Mouse (Mus musculus) heart, embryonic 13.5 days (tissue): Measurements from ENCODE around the gene Retnlb. TPM values are rescaled to one million over a fixed set of nuclear protein-coding genes. Genes with fewer than 3 reads are reported as not detected.

Source experiments
- ATAC-seq: fragments of 200-750 bp; cut with Nextera tagmentation; 2 replicates; pipeline ENCODE4 v1.8.0; 2017; ENCODE audit warnings: moderate TSS enrichment; ENCODE audit not compliant: insufficient number of reproducible peaks, low FRiP score, low TSS enrichment; ENCODE audit errors: extremely low read depth
- H3K27ac ChIP-seq: fragments of 300-500 bp; sonication (generic); replicated peaks from 2 replicates; pipeline ENCODE4 v1.5.1; 2015; ENCODE audit warnings: moderate library complexity, mild to moderate bottlenecking, inconsistent platforms
- H3K27me3 ChIP-seq: fragments of 300-500 bp; sonication (generic); replicated peaks from 2 replicates; pipeline ENCODE4 v1.6.1; 2015; ENCODE audit warnings: mild to moderate bottlenecking, inconsistent platforms
- H3K36me3 ChIP-seq: fragments of 300-500 bp; sonication (generic); 2 replicates; pipeline ENCODE4 v1.6.1; 2015; ENCODE audit warnings: mild to moderate bottlenecking, inconsistent platforms
- H3K4me1 ChIP-seq: fragments of 300-500 bp; sonication (generic); 2 replicates; pipeline ENCODE4 v1.6.1; 2015; ENCODE audit warnings: inconsistent platforms
- H3K4me2 ChIP-seq: fragments of 300-500 bp; sonication (generic); 2 replicates; pipeline ENCODE4 v1.6.1; 2015; ENCODE audit warnings: inconsistent platforms, mild to moderate bottlenecking, moderate library complexity
- H3K4me3 ChIP-seq: fragments of 300-500 bp; sonication (generic); 2 replicates; pipeline ENCODE4 v1.5.1; 2015; ENCODE audit warnings: moderate library complexity, mild to moderate bottlenecking, inconsistent platforms
- H3K9ac ChIP-seq: fragments of 300-500 bp; sonication (generic); 2 replicates; pipeline ENCODE4 v1.6.1; 2015; ENCODE audit warnings: inconsistent platforms, mild to moderate bottlenecking, moderate library complexity
- H3K9me3 ChIP-seq: fragments of 300-500 bp; sonication (generic); 2 replicates; pipeline ENCODE4 v1.6.1; 2016; ENCODE audit warnings: inconsistent platforms
- WGBS: fragments of 180-500 bp; shearing (Covaris S2); methylation state at CpG from one replicate; pipeline ENCODE4 v1.1.7; 2015; ENCODE audit warnings: mixed read lengths; 5-methylcytosine and 5-hydroxymethylcytosine counted together
- polyA plus RNA-seq: library from polyadenylated mRNA; unstranded; fragments of >200 nt; fragmentation: Nextera tagmentation; extraction: Ambion mirVana; gene quantifications from 2 replicates; pipeline ENCODE4 v1.2.1, GENCODE M21; 2015

Retnlb gene
- polyA plus RNA-seq = not detected in 2 replicates

DNA sequence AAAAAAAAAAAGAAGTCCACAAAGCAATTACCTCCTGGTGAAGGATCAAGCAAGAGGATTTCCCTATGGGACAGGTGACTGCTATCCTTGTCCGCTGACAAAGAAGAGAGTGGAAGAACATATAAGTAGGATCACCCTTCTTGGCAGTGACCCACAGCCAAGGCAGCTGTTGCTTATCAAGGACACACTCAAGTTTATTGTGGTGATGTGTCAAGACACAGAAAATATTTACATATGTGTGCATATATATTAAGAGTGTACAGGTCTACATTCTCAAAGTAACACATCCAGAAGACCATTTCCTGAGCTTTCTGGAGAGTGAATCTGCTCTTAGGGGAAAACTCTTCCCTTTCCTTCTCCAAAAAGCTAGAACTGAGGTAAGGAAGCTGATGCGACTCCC, at the start of gene Retnlb:
Retnlb (plus strand) TSS at position 162 of the 400 bp plus-strand sequence.
- Histone ChIP-seq H3K4me3 (no peak within 1 kb of the TSS), H3K9me3 (no peaks in the 10 kb centered on the region), H3K4me1 (no peaks in the 10 kb centered on the region), H3K27me3 (no peaks in the 10 kb centered on the region), H3K4me2 (no peak within 1 kb of the TSS), H3K9ac (no peak within 1 kb of the TSS), H3K36me3 (no peaks in the 10 kb centered on the region), H3K27ac (no peak within 1 kb of the TSS)
- ATAC-seq = no peak
- WGBS = 87% methylated on average over 2 of the region's 2 CpGs

DNA sequence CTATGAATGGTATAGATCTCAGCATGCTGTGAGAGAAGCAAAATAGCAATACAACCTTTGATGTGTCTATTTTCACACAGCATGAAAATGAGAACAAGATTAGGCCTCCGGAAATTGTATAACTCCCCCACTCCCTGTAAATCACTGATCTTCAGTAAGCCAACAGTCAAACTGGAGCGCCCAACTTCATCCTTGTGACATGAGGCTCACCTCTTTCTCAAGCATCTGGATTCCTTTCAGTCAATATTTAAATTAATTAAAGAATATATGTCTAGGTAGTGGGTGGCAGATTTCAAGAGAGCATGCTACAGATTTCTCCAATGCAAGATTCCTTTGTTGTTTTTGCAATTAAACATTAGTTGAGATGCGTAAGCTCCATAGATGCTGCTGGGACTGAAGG, 47.5 kb upstream of the Retnlb start:
- no peak for ATAC-seq
- H3K27me3 ChIP-seq = no peaks in the 10 kb centered on the region
- no peaks in the 10 kb centered on the region for H3K9me3 ChIP-seq
- no peak overlapping the region for H3K4me3 ChIP-seq
- H3K27ac ChIP-seq = no peak overlapping the region
- H3K9ac ChIP-seq = no peak overlapping the region
- no peaks in the 10 kb centered on the region for H3K36me3 ChIP-seq
- H3K4me1 ChIP-seq = no peaks in the 10 kb centered on the region
- H3K4me2 ChIP-seq = no peak overlapping the region
- WGBS = 83% methylated on average over 3 of the region's 3 CpGs

DNA sequence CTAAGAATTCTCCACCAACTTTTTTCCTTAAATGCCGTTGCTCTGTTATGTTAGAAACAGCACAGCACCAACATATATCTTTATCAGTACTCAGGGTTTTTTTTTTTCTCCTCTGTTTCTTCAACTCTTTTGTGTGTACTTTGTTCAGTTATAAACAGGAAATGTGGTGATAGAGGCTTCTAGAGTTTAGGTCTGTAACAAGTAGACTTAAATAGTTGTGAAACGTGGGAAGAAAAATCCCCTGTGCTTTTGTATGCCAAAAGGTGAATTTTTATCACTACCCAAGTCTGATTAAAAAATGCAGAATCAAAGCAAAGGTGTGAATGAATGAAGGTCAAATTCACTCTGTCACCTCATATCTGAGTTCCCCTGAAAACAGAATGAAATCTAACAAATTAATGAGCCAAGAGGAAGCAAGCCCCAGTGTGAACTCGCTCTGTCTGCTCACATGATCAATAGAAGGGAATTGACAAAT, 44.6 kb upstream of the Retnlb start, which contains the start of gene Trat1:
Trat1 (minus strand) TSS at position 51 of the 475 bp plus-strand sequence.
- no peak within 1 kb of the TSS for H3K27ac ChIP-seq

DNA sequence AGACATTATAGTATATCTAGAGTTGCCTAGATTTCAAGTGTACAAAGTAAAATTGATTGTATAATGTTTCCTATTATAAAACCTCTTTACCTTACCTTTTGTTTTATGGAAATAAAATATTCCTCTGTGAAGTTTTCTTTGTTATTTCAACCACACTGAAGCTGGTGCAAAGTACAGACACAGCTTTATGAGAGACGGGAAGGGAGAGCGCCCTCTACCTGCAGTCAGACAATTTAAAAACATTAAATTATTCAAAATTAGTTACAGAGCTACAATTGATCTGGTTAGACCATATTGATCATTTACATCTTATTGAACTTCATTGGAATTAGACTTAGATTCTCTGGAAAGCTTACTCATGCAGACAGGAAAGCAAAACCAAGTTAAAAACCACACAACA, 39.4 kb upstream of the Retnlb start:
- ATAC-seq = no peak
- no peaks in the 10 kb centered on the region for H3K36me3 ChIP-seq

More for the DNA sequence above, 44.6 kb upstream of the Retnlb start, which contains the start of gene Trat1:
- H3K9me3 ChIP-seq = no peaks in the 10 kb centered on the region
- H3K36me3 ChIP-seq = no peaks in the 10 kb centered on the region
- no peaks in the 10 kb centered on the region for H3K4me1 ChIP-seq
- no peak within 1 kb of the TSS for H3K4me2 ChIP-seq
- H3K4me3 ChIP-seq = no peak within 1 kb of the TSS
- 53% methylated on average over 3 of the region's 3 CpGs for WGBS
- no peak for ATAC-seq
- no peaks in the 10 kb centered on the region for H3K27me3 ChIP-seq
- H3K9ac ChIP-seq = no peak within 1 kb of the TSS

DNA sequence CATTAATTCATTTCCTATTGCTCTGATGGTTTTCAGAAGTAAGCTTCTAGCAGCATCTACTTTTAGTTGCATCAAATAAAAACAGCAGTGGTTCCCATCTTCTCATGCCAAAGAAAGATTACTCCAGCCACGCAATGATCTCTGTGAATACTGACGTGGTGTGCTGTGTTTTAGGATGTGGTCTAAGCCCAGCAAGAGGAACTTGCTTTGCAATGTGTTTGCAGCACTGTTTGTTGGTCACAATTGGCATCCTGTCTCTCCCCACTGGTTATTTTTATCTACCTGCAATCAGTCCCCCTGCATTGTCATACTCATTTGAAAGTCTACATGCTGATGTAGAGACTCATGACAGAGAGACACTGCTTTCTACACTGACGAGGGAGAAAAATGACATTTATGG, 30.4 kb upstream of the Retnlb start:
- no peak overlapping the region for H3K4me3 ChIP-seq

More for the DNA sequence above, 39.4 kb upstream of the Retnlb start:
- Histone ChIP-seq H3K27ac (no peak overlapping the region), H3K4me2 (no peak overlapping the region), H3K27me3 (no peaks in the 10 kb centered on the region), H3K9ac (no peak overlapping the region), H3K9me3 (no peaks in the 10 kb centered on the region), H3K4me3 (no peak overlapping the region), H3K4me1 (no peaks in the 10 kb centered on the region)
- WGBS = 50% methylated on average over 2 of the region's 2 CpGs

DNA sequence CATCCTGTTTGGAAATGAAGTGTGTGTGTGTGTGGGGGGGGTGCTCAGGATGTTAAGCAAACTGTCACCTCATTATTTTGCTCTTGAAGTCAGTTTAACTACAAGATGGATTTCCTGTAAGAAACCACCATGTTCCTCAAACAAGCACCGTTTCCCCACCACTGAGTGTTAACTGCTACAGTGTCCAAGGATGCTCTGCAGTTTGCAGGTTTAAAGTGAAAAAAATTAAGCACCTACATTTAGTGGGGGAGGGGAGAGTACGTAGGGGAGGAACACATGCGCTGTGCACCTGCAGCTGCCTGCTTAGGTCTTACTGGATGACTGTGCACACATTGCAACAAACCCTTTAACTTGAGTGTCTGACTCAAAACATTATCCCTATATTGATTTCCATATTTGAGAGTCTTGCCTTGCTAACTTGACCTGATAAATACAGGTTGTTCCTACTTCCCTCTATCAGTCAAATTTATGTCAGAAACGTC, 27.9 kb upstream of the Retnlb start:
- Histone ChIP-seq H3K9ac (no peak overlapping the region), H3K4me1 (no peaks in the 10 kb centered on the region), H3K4me2 (no peak overlapping the region), H3K36me3 (no peaks in the 10 kb centered on the region), H3K4me3 (no peak overlapping the region), H3K27ac (no peak overlapping the region), H3K9me3 (no peaks in the 10 kb centered on the region), H3K27me3 (no peaks in the 10 kb centered on the region)
- no peak for ATAC-seq
- WGBS = 70% methylated on average over 4 of the region's 4 CpGs

More for the DNA sequence above, 30.4 kb upstream of the Retnlb start:
- no peaks in the 10 kb centered on the region for H3K36me3 ChIP-seq
- no peaks in the 10 kb centered on the region for H3K27me3 ChIP-seq
- H3K4me2 ChIP-seq = no peak overlapping the region
- H3K9me3 ChIP-seq = no peaks in the 10 kb centered on the region
- H3K4me1 ChIP-seq = no peaks in the 10 kb centered on the region
- no peak overlapping the region for H3K9ac ChIP-seq
- H3K27ac ChIP-seq = no peak overlapping the region
- ATAC-seq = no peak
- 70% methylated on average over 3 of the region's 3 CpGs for WGBS

DNA sequence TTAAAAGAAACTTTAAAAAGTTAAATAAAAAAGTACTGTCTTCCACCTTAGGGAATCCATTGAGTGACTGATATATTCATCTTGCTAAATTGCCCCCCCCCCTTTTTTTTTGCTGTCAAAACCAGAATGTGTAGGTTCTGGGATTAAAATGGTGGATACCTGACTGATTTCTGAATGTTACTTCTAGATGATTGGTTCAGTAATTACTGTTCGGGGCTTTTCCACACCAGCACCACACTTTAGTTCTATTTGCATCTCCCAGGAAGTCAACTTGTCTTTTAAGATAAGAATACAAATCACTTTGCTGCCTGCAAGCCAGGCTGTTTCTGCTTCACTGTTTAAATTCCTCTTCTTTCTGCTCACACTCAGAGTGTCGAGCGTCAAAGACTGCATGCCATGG, 18.4 kb upstream of the Retnlb start:
- H3K36me3 ChIP-seq = no peaks in the 10 kb centered on the region
- no peaks in the 10 kb centered on the region for H3K9me3 ChIP-seq
- ATAC-seq = no peak
- H3K4me1 ChIP-seq = no peaks in the 10 kb centered on the region
- H3K27me3 ChIP-seq = no peaks in the 10 kb centered on the region
- H3K9ac ChIP-seq = no peak overlapping the region
- no peak overlapping the region for H3K4me3 ChIP-seq
- no peak overlapping the region for H3K4me2 ChIP-seq
- no peak overlapping the region for H3K27ac ChIP-seq
- WGBS = 21% methylated on average over 3 of the region's 3 CpGs

DNA sequence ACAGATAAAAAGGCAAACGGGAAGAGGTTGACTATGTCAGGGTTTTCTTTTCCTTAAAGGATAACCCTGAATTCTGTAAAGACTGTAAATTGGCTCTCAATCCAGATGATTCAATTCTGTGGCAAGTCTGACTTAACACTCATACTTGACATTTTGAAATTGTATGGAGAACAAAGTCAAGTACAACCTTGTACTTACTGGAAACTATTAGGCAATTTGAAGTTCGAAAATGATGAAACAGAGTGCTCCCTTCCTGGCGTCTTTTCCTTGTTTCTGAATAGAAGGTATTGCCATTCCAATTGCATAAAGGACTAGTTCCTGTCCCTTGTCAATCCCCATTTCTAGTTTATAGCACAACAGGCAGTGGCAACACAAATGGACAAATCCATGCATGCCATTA, 17.2 kb upstream of the Retnlb start:
- H3K27ac ChIP-seq = no peak overlapping the region
- H3K4me2 ChIP-seq = no peak overlapping the region
- H3K4me3 ChIP-seq = no peak overlapping the region
- WGBS = 80% methylated on average over 3 of the region's 3 CpGs
- no peaks in the 10 kb centered on the region for H3K9me3 ChIP-seq
- H3K27me3 ChIP-seq = no peaks in the 10 kb centered on the region
- no peaks in the 10 kb centered on the region for H3K4me1 ChIP-seq
- H3K36me3 ChIP-seq = no peaks in the 10 kb centered on the region
- ATAC-seq = no peak
- no peak overlapping the region for H3K9ac ChIP-seq

DNA sequence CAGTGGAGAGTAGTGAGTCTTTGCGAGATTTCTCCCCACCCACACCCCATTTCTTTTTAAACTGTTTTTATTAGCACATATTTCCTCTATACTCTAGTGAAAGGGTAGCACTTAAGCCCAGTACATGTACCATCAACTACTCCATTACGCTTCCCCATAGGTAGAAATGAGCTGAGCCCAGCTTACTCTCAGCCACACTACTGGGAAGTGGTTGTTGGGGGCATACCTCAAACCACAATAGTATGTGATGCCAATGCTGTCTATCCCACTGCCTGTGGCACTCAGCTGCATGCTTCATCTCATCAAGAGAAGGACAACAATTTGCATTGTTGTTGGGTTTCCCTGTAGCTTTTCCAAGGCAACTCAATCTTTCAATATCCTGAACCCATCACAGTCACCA, 15.8 kb upstream of the Retnlb start:
- no peaks in the 10 kb centered on the region for H3K27me3 ChIP-seq
- H3K36me3 ChIP-seq = no peaks in the 10 kb centered on the region
- H3K4me1 ChIP-seq = no peaks in the 10 kb centered on the region
- 82% methylated on average over 2 of the region's 2 CpGs for WGBS
- no peak overlapping the region for H3K9ac ChIP-seq
- H3K4me3 ChIP-seq = no peak overlapping the region
- no peak for ATAC-seq
- no peak overlapping the region for H3K27ac ChIP-seq
- H3K9me3 ChIP-seq = no peaks in the 10 kb centered on the region
- H3K4me2 ChIP-seq = no peak overlapping the region

DNA sequence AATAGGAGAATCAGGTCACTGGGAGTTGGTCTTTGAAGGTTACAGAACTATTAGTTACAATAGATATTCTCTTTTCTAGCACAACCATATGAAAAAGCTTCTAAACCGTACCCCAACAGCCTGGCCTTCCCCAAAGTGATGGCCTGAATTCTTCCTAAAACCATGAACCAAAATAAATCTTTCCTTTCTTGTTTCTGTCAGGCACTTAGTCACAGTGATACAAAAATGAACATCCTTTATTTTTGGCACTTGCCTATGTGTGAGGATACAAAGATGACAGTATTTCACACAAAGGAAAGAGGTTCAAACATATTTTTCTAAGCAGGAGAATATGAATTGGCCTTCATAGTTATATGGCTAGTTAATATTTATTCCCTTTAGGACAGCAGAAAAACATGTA, 11.2 kb upstream of the Retnlb start:
- H3K9ac ChIP-seq = no peak overlapping the region
- H3K27ac ChIP-seq = no peak overlapping the region
- H3K4me1 ChIP-seq = no peaks in the 10 kb centered on the region
- ATAC-seq = no peak
- H3K4me3 ChIP-seq = no peak overlapping the region
- H3K4me2 ChIP-seq = no peak overlapping the region
- no peaks in the 10 kb centered on the region for H3K9me3 ChIP-seq
- H3K36me3 ChIP-seq = no peaks in the 10 kb centered on the region
- WGBS = 65% methylated on average over 1 of the region's 1 CpGs
- no peaks in the 10 kb centered on the region for H3K27me3 ChIP-seq

DNA sequence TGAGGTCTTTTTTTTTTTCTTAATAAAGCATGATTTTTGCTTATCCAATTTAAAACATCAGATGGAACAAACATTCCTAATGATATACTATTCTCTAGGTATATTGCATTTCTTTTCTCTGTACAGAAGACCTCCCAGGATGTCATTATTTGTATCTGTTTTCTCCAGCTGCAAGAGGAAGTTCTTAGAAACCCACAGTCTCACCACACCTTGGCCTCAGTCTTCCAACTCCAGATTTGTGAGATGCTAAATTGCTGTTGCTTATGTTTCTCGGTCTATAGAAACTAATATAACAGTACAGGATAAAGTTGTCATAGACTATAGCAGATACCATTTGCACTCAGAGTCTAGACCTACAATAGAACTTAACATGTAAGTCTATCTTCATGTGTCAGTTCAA, 10.1 kb upstream of the Retnlb start:
- H3K4me3 ChIP-seq = no peak overlapping the region
- no peak overlapping the region for H3K27ac ChIP-seq
- ATAC-seq = no peak
- 60% methylated on average over 1 of the region's 1 CpGs for WGBS
- no peak overlapping the region for H3K9ac ChIP-seq
- no peak overlapping the region for H3K4me2 ChIP-seq
- H3K4me1 ChIP-seq = no peaks in the 10 kb centered on the region
- H3K9me3 ChIP-seq = no peaks in the 10 kb centered on the region
- no peaks in the 10 kb centered on the region for H3K27me3 ChIP-seq
- no peaks in the 10 kb centered on the region for H3K36me3 ChIP-seq

DNA sequence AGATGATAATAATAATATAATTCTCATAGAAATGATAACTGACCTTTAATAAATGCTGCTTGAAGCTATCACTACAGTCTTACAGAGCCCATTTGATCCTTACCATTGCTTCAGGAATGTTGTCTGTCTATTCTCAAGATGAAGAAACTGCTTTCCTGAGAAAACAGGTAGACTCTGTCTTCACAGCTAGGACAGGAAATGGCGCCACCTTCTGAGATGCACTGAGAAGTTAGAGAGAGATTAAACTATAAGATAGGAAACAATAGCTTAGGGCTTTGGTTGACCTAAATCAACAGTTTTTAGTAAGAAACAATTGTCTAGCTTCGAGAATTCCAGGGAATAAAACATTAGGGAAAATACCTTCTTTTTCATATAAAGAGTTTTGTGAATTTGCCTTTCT, 7.3 kb upstream of the Retnlb start:
- Histone ChIP-seq H3K4me1 (no peaks in the 10 kb centered on the region), H3K36me3 (no peaks in the 10 kb centered on the region), H3K4me3 (no peak overlapping the region), H3K9ac (no peak overlapping the region), H3K27me3 (no peaks in the 10 kb centered on the region), H3K9me3 (no peaks in the 10 kb centered on the region), H3K27ac (no peak overlapping the region), H3K4me2 (no peak overlapping the region)
- 36% methylated on average over 2 of the region's 2 CpGs for WGBS
- no peak for ATAC-seq
